Mouse (Mus musculus): ENCODE results near the gene Gm9833. TPM values are rescaled to one million over a fixed set of nuclear protein-coding genes. Genes with fewer than 3 reads are reported as not detected.
A peak's percentile ranks its signal among the peaks of the same experiment; 100 is the strongest.
"Not testable (repeated sequence)": the region's sequence is repeated elsewhere in the genome, so short reads cannot be mapped to it uniquely, and the experiment has no call there.

Gene Gm9833
- 3.5 and 4.5 TPM in 2 replicates for polyA plus RNA-seq (2016; fragmentation: Nextera tagmentation; extraction: Ambion mirVana)

GRCm38 (mm10) chr3:10087994-10088393 lies at the start of gene Gm9833:
Gm9833 (plus strand) TSS chr3:10088110.
- WGBS: 47% methylated on average over 38 of the region's 38 CpGs
- H3K4me3 ChIP-seq: not testable (repeated sequence)

GRCm38 (mm10) chr3:10070070-10070469 lies 17.8 kb upstream of the Gm9833 start:
- H3K27ac ChIP-seq: no peak overlapping the region
- no peaks in the 10 kb centered on the region for H3K36me3 ChIP-seq
- no peaks in the 10 kb centered on the region for H3K27me3 ChIP-seq (ENCODE audit: low read depth, poor library complexity, severe bottlenecking)
- H3K4me1 ChIP-seq: no peaks in the 10 kb centered on the region
- no peaks in the 10 kb centered on the region for H3K9me3 ChIP-seq (replicated peaks)
- DNase-seq (ENCODE audit: low spot score): no peak
- no peak overlapping the region for H3K4me3 ChIP-seq

More at GRCm38 (mm10) chr3:10087994-10088393, at the start of gene Gm9833:
- H3K9me3 ChIP-seq (replicated peaks); DNase-seq (ENCODE audit: low spot score); H3K36me3 ChIP-seq; H3K27ac ChIP-seq; H3K27me3 ChIP-seq (ENCODE audit: low read depth, poor library complexity, severe bottlenecking): not testable (repeated sequence)
- H3K4me1 ChIP-seq: peaks cover 20% of the 10 kb centered on the region

- Histone ChIP-seq H3K4me3 (no peak overlapping the region), H3K27ac (no peak overlapping the region), H3K9me3 (replicated peaks) (no peaks in the 10 kb centered on the region), H3K27me3 (ENCODE audit: low read depth, poor library complexity, severe bottlenecking) (no peaks in the 10 kb centered on the region), H3K4me1 (no peaks in the 10 kb centered on the region), H3K36me3 (no peaks in the 10 kb centered on the region)
- no peak for DNase-seq (ENCODE audit: low spot score)
Measured at GRCm38 (mm10) chr3:10075826-10076225, 12.1 kb upstream of the Gm9833 start.

- Histone ChIP-seq H3K27me3 (ENCODE audit: low read depth, poor library complexity, severe bottlenecking) (no peaks in the 10 kb centered on the region), H3K4me3 (no peak overlapping the region), H3K4me1 (peaks cover 6% of the 10 kb centered on the region), H3K36me3 (no peaks in the 10 kb centered on the region), H3K9me3 (replicated peaks) (no peaks in the 10 kb centered on the region), H3K27ac (no peak overlapping the region)
- no peak for DNase-seq (ENCODE audit: low spot score)
- 86% methylated on average over 6 of the region's 6 CpGs for WGBS
Measured at GRCm38 (mm10) chr3:10077096-10077841, 10.6 kb upstream of the Gm9833 start.

- no peak for DNase-seq (ENCODE audit: low spot score)
- Histone ChIP-seq H3K9me3 (replicated peaks) (no peaks in the 10 kb centered on the region), H3K27me3 (ENCODE audit: low read depth, poor library complexity, severe bottlenecking) (no peaks in the 10 kb centered on the region), H3K36me3 (no peaks in the 10 kb centered on the region), H3K4me1 (peaks cover 8% of the 10 kb centered on the region), H3K27ac (no peak overlapping the region), H3K4me3 (no peak overlapping the region)
- 84% methylated on average over 2 of the region's 2 CpGs for WGBS
Measured at GRCm38 (mm10) chr3:10078113-10078512, 9.8 kb upstream of the Gm9833 start.

- Histone ChIP-seq H3K27me3 (ENCODE audit: low read depth, poor library complexity, severe bottlenecking) (no peaks in the 10 kb centered on the region), H3K36me3 (no peaks in the 10 kb centered on the region), H3K27ac (no peak overlapping the region), H3K4me3 (no peak overlapping the region), H3K4me1 (peaks cover 11% of the 10 kb centered on the region), H3K9me3 (replicated peaks) (no peaks in the 10 kb centered on the region)
- no peak for DNase-seq (ENCODE audit: low spot score)
- WGBS: 79% methylated on average over 5 of the region's 5 CpGs
Measured at GRCm38 (mm10) chr3:10081336-10081735, 6.6 kb upstream of the Gm9833 start.

GRCm38 (mm10) chr3:10081911-10082541 lies 5.9 kb upstream of the Gm9833 start:
- Histone ChIP-seq H3K4me1 (peaks cover 11% of the 10 kb centered on the region), H3K36me3 (no peaks in the 10 kb centered on the region), H3K27ac (no peak overlapping the region; the same call in 1 of the 2 replicates), H3K27me3 (ENCODE audit: low read depth, poor library complexity, severe bottlenecking) (no peaks in the 10 kb centered on the region), H3K9me3 (replicated peaks) (no peaks in the 10 kb centered on the region), H3K4me3 (no peak overlapping the region)
- no peak for DNase-seq (ENCODE audit: low spot score)
- WGBS: 68% methylated on average over 6 of the region's 6 CpGs

GRCm38 (mm10) chr3:10082545-10083062 lies 5.3 kb upstream of the Gm9833 start:
- Histone ChIP-seq H3K4me1 (peaks cover 11% of the 10 kb centered on the region), H3K9me3 (replicated peaks) (no peaks in the 10 kb centered on the region), H3K27ac (no peak overlapping the region; the same call in 1 of the 2 replicates), H3K36me3 (no peaks in the 10 kb centered on the region), H3K27me3 (ENCODE audit: low read depth, poor library complexity, severe bottlenecking) (peaks cover 3% of the 10 kb centered on the region), H3K4me3 (no peak overlapping the region)
- DNase-seq (ENCODE audit: low spot score): no peak
- 87% methylated on average over 4 of the region's 4 CpGs for WGBS

- DNase-seq (ENCODE audit: low spot score): no peak
- WGBS: 82% methylated on average over 3 of the region's 3 CpGs
- no peak overlapping the region for H3K4me3 ChIP-seq
- no peak overlapping the region for H3K27ac ChIP-seq
- no peaks in the 10 kb centered on the region for H3K36me3 ChIP-seq
- peaks cover 11% of the 10 kb centered on the region for H3K4me1 ChIP-seq
- H3K9me3 ChIP-seq (replicated peaks): no peaks in the 10 kb centered on the region
- H3K27me3 ChIP-seq (ENCODE audit: low read depth, poor library complexity, severe bottlenecking): peaks cover 5% of the 10 kb centered on the region
Measured at GRCm38 (mm10) chr3:10084102-10084501, 3.8 kb upstream of the Gm9833 start.

- H3K27ac ChIP-seq: peak overlapping the region; percentile 25; the same call in 1 of the 2 replicates
- no peak overlapping the region for H3K4me3 ChIP-seq
- H3K9me3 ChIP-seq (replicated peaks): no peaks in the 10 kb centered on the region
- no peaks in the 10 kb centered on the region for H3K36me3 ChIP-seq
- WGBS: 93% methylated on average over 7 of the region's 7 CpGs
- no peak for DNase-seq (ENCODE audit: low spot score)
- H3K4me1 ChIP-seq: peaks cover 13% of the 10 kb centered on the region
- peaks cover 5% of the 10 kb centered on the region for H3K27me3 ChIP-seq (ENCODE audit: low read depth, poor library complexity, severe bottlenecking)
Measured at GRCm38 (mm10) chr3:10085396-10086119, 2.4 kb upstream of the Gm9833 start.

- no peak for DNase-seq (ENCODE audit: low spot score)
- Histone ChIP-seq H3K36me3 (no peaks in the 10 kb centered on the region), H3K4me1 (peaks cover 16% of the 10 kb centered on the region), H3K4me3 (no peak overlapping the region), H3K27ac (no peak overlapping the region), H3K27me3 (ENCODE audit: low read depth, poor library complexity, severe bottlenecking) (peaks cover 5% of the 10 kb centered on the region), H3K9me3 (replicated peaks) (no peaks in the 10 kb centered on the region)
- 95% methylated on average over 8 of the region's 8 CpGs for WGBS
Measured at GRCm38 (mm10) chr3:10087511-10087910, 399 bp upstream of the Gm9833 start.

- Histone ChIP-seq H3K27me3 (ENCODE audit: low read depth, poor library complexity, severe bottlenecking) (peaks cover 5% of the 10 kb centered on the region), H3K4me1 (peaks cover 18% of the 10 kb centered on the region), H3K9me3 (replicated peaks) (no peaks in the 10 kb centered on the region), H3K4me3 (no peak overlapping the region), H3K36me3 (no peaks in the 10 kb centered on the region), H3K27ac (no peak overlapping the region)
- 79% methylated on average over 6 of the region's 6 CpGs for WGBS
- no peak for DNase-seq (ENCODE audit: low spot score)
Measured at GRCm38 (mm10) chr3:10091616-10092140, 3.8 kb downstream of the Gm9833 start.

Data from limb, embryonic 10.5 days (tissue).